Mouse (Mus musculus): ENCODE data around the gene Btbd11.

- TF ChIP-seq CTCF (conservative IDR thresholded peaks at IDR 0.05; ENCODE audit: low read length) (peak; percentile 75), POU5F1 (IDR thresholded peaks at IDR 0.05; ENCODE audit: borderline replicate concordance, low read length) (no peak), NANOG (IDR thresholded peaks at IDR 0.05; ENCODE audit: borderline replicate concordance, low read length) (no peak)
Observed at GRCm38 (mm10) chr10:85555193-85555592, 168.6 kb downstream of the Btbd11 start.

All from E14TG2a.4 (cell line).